Mouse (Mus musculus) cortical plate, adult 2 months (tissue): ENCODE data around the gene Cacna2d4. TPM values are rescaled to one million over a fixed set of nuclear protein-coding genes. Genes with fewer than 3 reads are reported as not detected.

Experiments used
- H3K27ac ChIP-seq: fragments of 200-500 bp; 2 replicates; pipeline ENCODE4 v1.5.1; 2012; ENCODE audit warnings: low read length, control low read depth, inconsistent platforms; ENCODE audit not compliant: insufficient read depth
- H3K4me1 ChIP-seq: fragments of 200-500 bp; 2 replicates; pipeline ENCODE4 v1.6.1; 2011; ENCODE audit warnings: low read length; ENCODE audit not compliant: control insufficient read depth, insufficient read depth
- H3K4me3 ChIP-seq: fragments of 200-500 bp; 2 replicates; pipeline ENCODE4 v1.5.1; 2011; ENCODE audit warnings: mild to moderate bottlenecking, low read length, control low read depth; ENCODE audit not compliant: insufficient read depth
- CTCF ChIP-seq: fragments of 200-500 bp; IDR thresholded peaks from 2 replicates; pipeline ENCODE4 v1.5.1; 2011; ENCODE audit warnings: mild to moderate bottlenecking, control low read depth, low read length; ENCODE audit not compliant: insufficient read depth; ENCODE audit errors: extremely low read depth
- POLR2A ChIP-seq: fragments of 200-500 bp; IDR thresholded peaks from 2 replicates; pipeline ENCODE4 v1.6.1; 2011; ENCODE audit warnings: mild to moderate bottlenecking, low read length, control low read depth; ENCODE audit not compliant: insufficient read depth; ENCODE audit errors: extremely low read depth
- polyA plus RNA-seq: library from polyadenylated mRNA; depleted of rRNA; stranded (reverse); fragments of >200 nt; gene quantifications from 2 replicates; pipeline ENCODE4 v1.2.3, GENCODE M21; 2012

Cacna2d4 gene
- polyA plus RNA-seq, 1 experiment, result 2.9 TPM

DNA sequence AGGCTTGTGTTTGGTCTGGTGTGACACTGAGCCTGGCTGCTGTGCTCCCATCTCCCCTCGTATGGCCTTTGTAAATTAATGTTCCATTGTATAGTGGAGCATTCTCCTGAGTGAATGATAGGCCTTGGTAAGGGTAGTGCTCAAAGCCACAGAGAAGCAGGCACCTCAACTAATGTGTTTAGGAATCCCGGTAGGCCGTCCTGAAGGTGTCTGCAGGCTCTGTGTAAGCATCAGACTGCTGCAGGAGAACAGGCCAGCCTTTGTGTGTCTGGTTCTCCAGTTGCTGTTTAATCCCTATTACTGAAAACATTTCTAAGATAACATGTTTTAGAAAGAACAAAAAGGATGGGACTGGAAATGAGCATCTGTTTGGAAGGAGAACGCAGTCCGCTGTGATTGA is 17.7 kb upstream of the Cacna2d4 start:
- Histone ChIP-seq H3K4me3 (no peak overlapping the region), H3K27ac (no peak overlapping the region), H3K4me1 (peaks cover 10% of the 10 kb centered on the region)
- TF ChIP-seq CTCF (no peak), POLR2A (no peak)

GRCm38 (mm10) chr6:119219237-119219870 is 17.0 kb upstream of the Cacna2d4 start:
- TF ChIP-seq CTCF (no peak), POLR2A (no peak)
- Histone ChIP-seq H3K4me1 (peaks cover 11% of the 10 kb centered on the region), H3K4me3 (no peak overlapping the region), H3K27ac (peak overlapping the region; percentile 3; the same call in 1 of the 2 replicates)

DNA sequence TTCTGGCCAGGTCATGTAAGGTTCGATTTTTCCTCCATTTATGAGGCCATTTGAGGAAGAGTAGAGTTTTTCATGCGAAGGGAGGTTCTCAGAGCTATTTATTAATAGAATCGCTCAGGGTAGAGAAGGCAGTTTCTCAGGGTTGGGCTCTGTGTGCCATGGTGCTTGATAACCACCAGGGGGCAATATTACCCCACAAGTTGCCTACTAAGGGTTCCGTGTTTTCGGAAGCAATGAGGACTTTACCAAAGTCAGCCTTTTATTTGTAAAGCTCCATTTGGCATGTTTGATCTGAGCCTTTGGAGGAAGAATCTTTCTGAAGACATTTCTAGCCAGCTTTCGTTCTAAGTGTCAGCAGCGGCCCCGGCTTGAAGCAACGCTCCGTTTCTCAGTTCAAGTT is 16.0 kb upstream of the Cacna2d4 start:
- no peak overlapping the region for H3K27ac ChIP-seq
- TF ChIP-seq POLR2A, result no peak
- peak; percentile 95 for TF ChIP-seq CTCF
- H3K4me1 ChIP-seq, result peaks cover 13% of the 10 kb centered on the region
- no peak overlapping the region for H3K4me3 ChIP-seq

GRCm38 (mm10) chr6:119224451-119225195 is 11.7 kb upstream of the Cacna2d4 start:
- Histone ChIP-seq H3K27ac (no peak overlapping the region), H3K4me1 (peaks cover 12% of the 10 kb centered on the region), H3K4me3 (no peak overlapping the region)
- TF ChIP-seq CTCF (no peak), POLR2A (no peak)

- Histone ChIP-seq H3K4me3 (no peak overlapping the region), H3K4me1 (peaks cover 11% of the 10 kb centered on the region), H3K27ac (no peak overlapping the region)
- TF ChIP-seq POLR2A, result no peak
- TF ChIP-seq CTCF, result no peak
These were observed 11.1 kb upstream of the Cacna2d4 start for GRCm38 (mm10) chr6:119225226-119225625.

DNA sequence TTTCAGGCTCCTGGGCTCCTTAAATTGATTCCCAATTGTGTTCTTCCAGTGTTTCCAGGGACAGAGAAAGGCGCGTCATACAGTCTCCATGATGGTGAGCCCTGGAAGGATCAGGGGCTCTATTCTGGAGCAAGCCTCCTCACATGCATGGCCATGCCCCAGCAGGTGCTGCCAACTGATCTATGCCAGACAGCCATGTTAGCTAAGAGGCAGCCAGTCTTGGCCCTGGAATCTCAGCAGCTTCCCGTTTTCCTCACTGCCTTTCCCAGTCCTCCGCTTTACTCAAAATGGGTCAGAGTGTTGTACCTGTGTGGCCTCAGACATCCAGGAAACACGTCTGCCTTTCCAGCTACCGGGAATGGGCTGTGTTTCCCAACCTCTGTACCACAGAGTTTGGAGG is 10.6 kb upstream of the Cacna2d4 start:
- no peak for TF ChIP-seq CTCF
- TF ChIP-seq POLR2A, result no peak
- Histone ChIP-seq H3K4me1 (peaks cover 11% of the 10 kb centered on the region), H3K4me3 (no peak overlapping the region), H3K27ac (no peak overlapping the region)

DNA sequence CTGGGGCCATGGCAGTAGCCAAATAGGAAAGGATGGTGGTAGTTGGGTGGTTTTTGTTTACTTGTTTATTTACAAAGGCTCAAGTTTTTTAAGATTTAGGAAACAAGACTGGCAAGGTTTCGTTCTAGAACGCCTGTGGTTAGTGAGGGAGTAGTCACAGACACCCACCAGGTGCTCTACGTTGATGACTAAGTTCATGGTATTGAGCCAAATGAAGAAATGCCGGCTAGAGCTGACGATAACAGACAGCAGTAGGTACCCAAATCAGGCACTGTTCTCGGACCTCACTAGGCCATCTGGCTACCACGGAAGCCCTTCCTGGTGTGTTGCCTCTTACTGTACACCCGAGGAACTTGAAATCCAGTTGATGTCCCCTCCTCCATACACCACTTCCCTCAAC is 9.3 kb upstream of the Cacna2d4 start:
- H3K27ac ChIP-seq, result no peak overlapping the region
- H3K4me1 ChIP-seq, result peaks cover 8% of the 10 kb centered on the region
- no peak overlapping the region for H3K4me3 ChIP-seq
- TF ChIP-seq POLR2A, result no peak
- no peak for TF ChIP-seq CTCF

DNA sequence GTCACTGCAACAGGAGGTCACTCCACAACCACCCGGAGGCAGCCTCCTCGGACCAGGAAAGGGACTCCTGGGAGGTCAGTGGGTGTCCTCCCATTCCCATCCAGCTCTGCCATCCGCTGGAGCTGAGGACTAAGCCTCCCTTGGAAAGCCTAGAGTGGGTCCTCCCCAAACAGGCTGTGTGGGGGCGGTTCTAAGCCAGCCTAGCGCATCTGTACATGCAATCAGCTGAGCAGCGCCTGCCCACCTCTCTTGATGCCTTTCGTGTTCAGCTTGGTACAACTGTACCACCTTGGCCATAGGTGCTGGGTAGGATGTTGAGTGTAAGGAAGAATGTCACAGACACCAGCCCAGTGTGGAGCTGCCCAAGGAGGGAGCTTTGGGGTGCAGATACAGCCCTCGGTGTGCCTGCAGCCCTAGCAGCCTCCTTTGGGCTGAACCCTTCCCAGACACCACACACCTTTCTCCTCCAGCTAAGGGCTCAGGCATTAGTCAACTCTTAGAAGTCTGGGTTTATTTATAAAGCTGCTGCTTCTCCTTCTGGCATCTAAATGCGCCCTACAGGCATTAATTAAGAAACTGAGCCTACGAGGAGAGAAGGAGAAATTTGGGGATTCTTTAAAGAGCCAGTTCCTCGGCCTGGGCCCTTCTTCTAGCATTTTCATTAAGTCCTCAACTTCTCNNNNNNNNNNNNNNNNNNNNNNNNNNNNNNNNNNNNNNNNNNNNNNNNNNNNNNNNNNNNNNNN is 7.3 kb upstream of the Cacna2d4 start:
- TF ChIP-seq POLR2A (no peak), CTCF (no peak)
- Histone ChIP-seq H3K4me3 (no peak overlapping the region), H3K4me1 (peaks cover 8% of the 10 kb centered on the region), H3K27ac (no peak overlapping the region)

GRCm38 (mm10) chr6:119233066-119233465 is 3.3 kb upstream of the Cacna2d4 start:
- TF ChIP-seq CTCF (no peak), POLR2A (no peak)
- no peak overlapping the region for H3K4me3 ChIP-seq
- H3K27ac ChIP-seq, result no peak overlapping the region
- peaks cover 2% of the 10 kb centered on the region; the same call in 1 of the 2 replicates for H3K4me1 ChIP-seq
